11 mouse cellular contexts compared by ENCODE assay signal in the genomic region with DNA sequence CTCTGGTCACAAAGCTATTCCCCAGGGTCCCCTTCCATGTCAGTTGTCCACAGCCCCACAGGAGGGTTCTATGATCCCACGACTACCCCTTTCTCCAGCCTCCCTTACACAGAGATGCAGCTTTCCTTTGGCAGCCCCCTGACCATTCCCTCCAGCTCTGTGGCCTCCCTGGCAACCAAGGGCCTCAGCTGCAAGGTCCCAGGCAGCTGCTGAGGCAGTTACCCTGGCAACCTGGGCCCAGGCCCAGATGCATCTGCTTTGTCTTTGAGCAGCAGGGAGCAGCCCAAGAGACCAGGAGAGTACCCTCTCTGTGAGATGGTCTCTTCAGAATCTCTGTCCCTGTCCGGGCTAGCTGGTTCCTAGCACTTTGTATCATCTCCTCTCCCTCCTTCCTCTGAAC.
DNase-seq lines count a peak whose midpoint lies in the region; ATAC-seq lines count a peak whose summit lies in the region.
"Had no signal": no experiment of that assay in that cellular context is flagged by ENCODE, and none has a peak within 500 bp of the region (broad histone marks: within the 10 kb centered on the region; RNA-seq: fewer than 3 reads in every experiment).

No protein-coding gene starts in this region.

- peaks cover 71% of the 10 kb centered on the region for H3K4me1 ChIP-seq in forebrain, embryonic 13.5 days
- peaks cover 71% of the 10 kb centered on the region for H3K4me1 ChIP-seq in neural tube, embryonic 15.5 days
- H3K4me1 ChIP-seq: lung, embryonic 15.5 days had no signal

- no peak overlapping the region for H3K4me3 ChIP-seq in forebrain, embryonic 13.5 days
- H3K4me3 ChIP-seq in neural tube, embryonic 15.5 days (replicated peaks), result no peak overlapping the region
- H3K4me3 ChIP-seq: erythroblast, embryonic 14.5 days; lung, embryonic 15.5 days had no signal

- no peaks in the 10 kb centered on the region for H3K36me3 ChIP-seq in forebrain, embryonic 13.5 days (ENCODE audit: poor library complexity, severe bottlenecking)
- H3K36me3 ChIP-seq in neural tube, embryonic 15.5 days, result no peaks in the 10 kb centered on the region
- H3K36me3 ChIP-seq: lung, embryonic 15.5 days had no signal

- H3K4me2 ChIP-seq in forebrain, embryonic 13.5 days, result peak overlapping the region; percentile 34
- no peak overlapping the region for H3K4me2 ChIP-seq in neural tube, embryonic 15.5 days
- H3K4me2 ChIP-seq: lung, embryonic 15.5 days had no signal

- DNase-seq in cerebellum, postnatal 14 days, result peak; percentile 57 to 60
- no peak for DNase-seq in cerebellum, adult 11-12 months
- DNase-seq in layer of hippocampus, postnatal 14 days (ENCODE audit: low spot score in 2 of 2), result peak; percentile 71 to 86
- DNase-seq in spleen, postnatal 4 days (ENCODE audit: low spot score in 2 of 2), result no peak
- no peak for DNase-seq in thymus, postnatal 10 days (ENCODE audit: low spot score in 2 of 2)
- no peak for DNase-seq in kidney, adult 9 months
- DNase-seq: kidney, adult 18-20 months had no signal

- whole genome bisulfite sequencing in forebrain, embryonic 13.5 days, result 6% methylated on average over 2 of the region's 2 CpGs
- WGBS in neural tube, embryonic 15.5 days, result 13% methylated on average over 2 of the region's 2 CpGs

- peak; percentile 92 for ATAC-seq in forebrain, embryonic 13.5 days
- peak; percentile 86 for ATAC-seq in neural tube, embryonic 15.5 days (ENCODE audit: low FRiP score)

- peak overlapping the region; percentile 53; the same call in 1 of the 2 replicates for H3K9ac ChIP-seq in forebrain, embryonic 13.5 days
- H3K9ac ChIP-seq in neural tube, embryonic 15.5 days (replicated peaks), result no peak overlapping the region
- H3K9ac ChIP-seq: lung, embryonic 15.5 days had no signal

- H3K9me3 ChIP-seq in forebrain, embryonic 13.5 days (replicated peaks), result no peaks in the 10 kb centered on the region
- H3K9me3 ChIP-seq in neural tube, embryonic 15.5 days (replicated peaks), result no peaks in the 10 kb centered on the region
- H3K9me3 ChIP-seq: lung, embryonic 15.5 days had no signal

- peak overlapping the region; percentile 86 for H3K27ac ChIP-seq in forebrain, embryonic 13.5 days
- H3K27ac ChIP-seq in neural tube, embryonic 15.5 days (replicated peaks), result peak overlapping the region; percentile 78
- H3K27ac ChIP-seq: lung, embryonic 15.5 days had no signal

- H3K27me3 ChIP-seq in forebrain, embryonic 13.5 days, result no peaks in the 10 kb centered on the region
- H3K27me3 ChIP-seq in neural tube, embryonic 15.5 days (replicated peaks), result no peaks in the 10 kb centered on the region
- H3K27me3 ChIP-seq: lung, embryonic 15.5 days had no signal

Comparison
In these comparisons a context has a peak if more than half of its experiments do, and no peak if none do; other contexts are left out.
1. DNase-seq: peak in cerebellum, postnatal 14 days (2 of 2) and layer of hippocampus, postnatal 14 days (2 of 2); none in cerebellum, adult 11-12 months (single experiment), spleen, postnatal 4 days (0 of 2), thymus, postnatal 10 days (0 of 2) and kidney, adult 9 months (single experiment).